Mouse (Mus musculus) heart, postnatal 0 days (tissue): Measurements from ENCODE around the gene Fry.

Experiments
- CTCF ChIP-seq: IDR thresholded peaks from 2 replicates; pipeline ENCODE4 v1.5.1; 2016; ENCODE audit warnings: antibody characterized with exemption, control low read depth, low read depth
- EP300 ChIP-seq: IDR thresholded peaks from 2 replicates; pipeline ENCODE4 v1.6.1; 2016; ENCODE audit warnings: antibody characterized with exemption, low read depth

GRCm38 (mm10) chr5:150289611-150290010 lies 171.2 kb downstream of the Fry start:
- peak; percentile 51 for TF ChIP-seq CTCF
- no peak for TF ChIP-seq EP300
